Mouse (Mus musculus) urinary bladder, postnatal 25 days (tissue): Measurements from ENCODE around the gene Serpina1e.

Experiments
- DNase-seq: peaks from one replicate; pipeline ENCODE4 v3.0.0; 2022; ENCODE audit warnings: low spot score

The Serpina1e gene

DNA sequence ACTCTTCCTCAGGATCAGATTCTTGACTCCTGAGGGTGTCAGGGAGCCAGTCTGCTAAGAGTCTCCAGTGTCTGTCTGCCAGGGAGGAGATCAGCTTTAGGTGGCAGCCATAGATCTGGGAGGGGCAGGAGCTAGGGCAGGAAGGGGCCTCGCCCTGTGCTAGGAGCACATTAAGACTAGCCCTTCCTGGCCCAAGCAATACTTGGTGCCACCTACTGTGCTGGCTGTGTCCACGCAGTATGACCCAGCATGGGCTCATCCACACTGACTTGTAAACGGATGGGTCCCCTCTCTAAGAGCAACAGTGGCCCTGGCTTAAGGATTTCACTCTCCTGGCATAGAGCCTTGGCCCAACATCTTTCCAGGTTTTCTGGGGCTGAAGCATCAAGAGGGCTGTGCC lies at the start of gene Serpina1e:
Gene Serpina1e, minus strand, starts transcription at position 178 of the 400 bp plus-strand sequence.
- DNase-seq, result no peak

GRCm38 (mm10) chr12:104004689-104005088 lies 45.9 kb upstream of the Serpina1e start:
- no peak for DNase-seq

DNA sequence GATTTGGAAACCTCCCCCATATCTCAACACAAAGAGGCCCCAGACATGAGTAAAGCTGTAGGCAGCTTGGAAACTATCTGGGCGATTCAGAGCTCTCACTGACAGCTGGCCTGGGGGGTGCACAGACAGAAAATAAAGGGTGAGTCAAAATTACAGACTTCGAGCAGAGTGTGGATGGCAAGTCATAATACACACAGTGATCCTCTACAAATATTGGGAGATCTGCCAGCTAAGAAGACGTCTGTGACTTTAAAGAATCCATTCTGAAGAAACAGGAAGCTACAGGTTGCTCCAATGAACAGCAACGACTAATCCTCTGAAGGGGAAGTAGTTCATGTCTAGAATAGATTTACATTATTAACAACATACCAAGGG lies 44.5 kb upstream of the Serpina1e start:
- no peak for DNase-seq

GRCm38 (mm10) chr12:104002569-104003237 lies 43.9 kb upstream of the Serpina1e start:
- peak; percentile 50 for DNase-seq

DNA sequence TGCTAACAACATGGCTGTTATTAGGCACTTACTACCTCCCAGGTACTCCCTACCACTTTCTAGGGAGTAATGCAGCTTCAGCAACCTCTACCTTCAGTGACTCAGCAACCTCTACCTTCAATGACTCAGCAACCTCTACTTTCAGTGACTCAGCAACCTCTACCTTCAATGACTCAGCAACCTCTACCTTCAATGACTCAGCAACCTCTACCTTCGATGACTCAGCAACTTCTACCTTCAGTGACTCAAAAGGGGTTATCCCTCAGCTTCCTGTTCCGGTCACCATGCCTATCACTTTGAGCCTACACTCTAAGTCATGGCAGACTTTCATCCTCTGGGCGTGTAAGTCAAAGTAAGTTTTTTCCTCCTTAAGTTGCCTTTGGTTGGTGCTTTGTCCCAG lies 41.8 kb upstream of the Serpina1e start:
- no peak for DNase-seq

- DNase-seq, result no peak
Observed at GRCm38 (mm10) chr12:103999611-104000010, 40.8 kb upstream of the Serpina1e start.

DNA sequence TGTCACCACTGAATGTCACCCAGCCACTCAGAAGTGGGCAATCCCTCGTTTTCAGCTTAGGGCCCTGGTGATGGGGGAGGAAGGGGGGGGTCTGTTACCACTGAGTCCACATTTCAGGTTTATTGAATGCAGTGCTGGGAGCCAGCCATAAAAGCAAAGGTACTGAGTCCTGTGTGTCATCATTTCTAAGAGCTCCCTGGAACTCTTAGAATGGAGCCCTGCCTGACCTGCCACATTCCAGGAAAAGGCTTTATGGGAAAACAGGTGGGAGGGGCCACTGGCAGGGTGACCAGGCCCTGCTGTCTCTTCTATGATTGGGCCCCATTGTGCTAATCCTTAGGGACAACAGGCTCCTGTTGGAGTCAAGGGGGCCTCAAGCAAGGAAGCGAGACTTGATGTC lies 37.7 kb upstream of the Serpina1e start:
- DNase-seq, result no peak

DNA sequence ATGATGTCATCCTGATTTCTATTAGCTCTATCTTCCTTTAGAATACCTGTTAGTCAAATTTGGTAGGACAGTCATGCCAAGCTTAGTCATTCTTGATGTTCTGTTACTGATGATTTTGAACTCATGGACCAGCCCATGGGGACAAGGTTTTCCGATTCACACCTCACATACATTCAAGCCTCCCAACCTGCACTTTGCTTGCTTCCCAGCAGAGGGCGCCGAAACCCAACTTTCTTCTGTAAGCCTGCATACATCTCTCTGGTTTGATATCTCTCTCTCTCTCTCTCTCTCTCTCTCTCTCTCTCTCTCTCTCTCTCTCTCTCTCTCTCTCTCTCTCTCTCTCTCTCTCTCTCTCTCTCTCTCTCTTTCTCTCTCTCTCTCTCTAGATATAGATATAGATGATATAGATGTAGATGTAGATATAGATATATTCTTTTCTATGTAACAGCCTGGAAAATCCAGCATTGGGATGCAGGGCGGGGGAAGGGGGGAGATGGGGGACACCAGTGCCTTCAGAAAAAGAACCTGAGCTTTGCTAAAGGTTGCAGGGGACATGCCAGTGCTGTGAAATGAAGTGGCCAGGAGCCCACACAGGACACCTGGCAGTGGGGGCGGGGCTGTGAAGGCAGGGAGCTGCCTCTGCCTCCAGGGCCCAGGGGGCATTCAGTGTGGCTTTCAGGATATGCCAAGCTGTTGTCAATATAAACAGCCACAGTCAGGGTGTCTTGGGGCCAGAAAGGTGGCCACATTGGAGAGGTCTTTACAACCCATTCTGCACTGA lies 36.7 kb upstream of the Serpina1e start:
- DNase-seq, result peak; percentile 69

DNA sequence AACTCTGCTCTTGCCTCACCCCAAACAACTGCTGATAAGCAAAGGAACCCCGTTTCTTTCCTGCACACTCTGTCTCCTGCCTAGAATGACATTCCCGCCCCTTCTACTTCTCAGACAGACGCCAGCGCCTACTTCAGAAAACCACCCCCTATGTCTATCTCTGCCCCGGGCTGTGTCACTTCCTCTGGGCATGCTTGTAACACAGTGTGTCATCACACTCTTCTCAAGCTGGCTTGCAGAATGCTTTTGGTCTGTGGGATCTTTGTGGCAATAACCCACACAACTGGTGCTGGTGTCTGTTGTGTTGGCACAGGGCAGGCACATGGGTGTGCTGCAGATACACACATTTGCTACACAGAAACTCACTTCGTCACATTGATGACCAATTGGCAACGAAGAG lies 34.2 kb upstream of the Serpina1e start:
- DNase-seq, result no peak

GRCm38 (mm10) chr12:103989857-103990256 lies 31.1 kb upstream of the Serpina1e start, which contains the start of gene Serpina11:
Gene Serpina11 (minus strand): TSS chr12:103989957.
- no peak for DNase-seq

DNA sequence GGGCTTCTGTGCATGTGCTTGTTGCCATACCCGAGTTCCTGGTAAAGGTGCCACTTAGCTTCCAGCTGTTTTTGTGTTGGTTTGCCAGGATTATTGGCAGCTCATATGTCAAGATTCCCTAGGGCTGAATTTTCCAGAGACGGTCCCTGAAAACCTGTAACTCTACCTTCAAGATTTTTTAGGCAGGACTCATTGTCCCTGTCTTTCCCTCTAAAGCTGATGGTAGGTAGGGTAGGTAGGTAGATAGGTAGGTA lies 30.7 kb upstream of the Serpina1e start:
- no peak for DNase-seq

- DNase-seq, result no peak
Observed at GRCm38 (mm10) chr12:103988754-103989513, 30.2 kb upstream of the Serpina1e start.

- no peak for DNase-seq
Observed at GRCm38 (mm10) chr12:103985868-103986267, 27.1 kb upstream of the Serpina1e start.

GRCm38 (mm10) chr12:103984935-103985334 lies 26.2 kb upstream of the Serpina1e start:
- DNase-seq, result peak; percentile 36

- no peak for DNase-seq
Observed at GRCm38 (mm10) chr12:103981646-103982360, 23.0 kb upstream of the Serpina1e start.

- DNase-seq, result no peak
Observed at GRCm38 (mm10) chr12:103978294-103978693, 19.5 kb upstream of the Serpina1e start.

DNA sequence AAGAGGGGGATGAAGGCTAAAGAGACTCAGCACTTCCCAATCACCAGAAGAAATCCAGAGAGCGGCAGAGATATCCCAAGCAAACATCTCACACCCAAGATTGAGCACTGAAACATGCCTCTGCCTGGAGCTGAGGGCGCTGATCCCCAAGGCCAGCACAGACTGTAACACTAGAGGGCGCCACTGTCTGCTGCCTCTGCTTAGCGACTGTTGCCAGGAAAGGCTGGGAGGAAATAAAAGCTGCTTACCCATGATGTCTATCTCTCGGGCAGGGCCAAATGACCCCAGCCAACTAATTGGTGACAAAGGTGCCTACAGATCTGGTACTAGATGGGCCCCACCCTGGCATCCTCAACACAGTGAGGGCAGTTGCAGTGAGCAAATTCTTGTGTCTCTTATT lies 19.1 kb upstream of the Serpina1e start:
- DNase-seq, result peak; percentile 27

DNA sequence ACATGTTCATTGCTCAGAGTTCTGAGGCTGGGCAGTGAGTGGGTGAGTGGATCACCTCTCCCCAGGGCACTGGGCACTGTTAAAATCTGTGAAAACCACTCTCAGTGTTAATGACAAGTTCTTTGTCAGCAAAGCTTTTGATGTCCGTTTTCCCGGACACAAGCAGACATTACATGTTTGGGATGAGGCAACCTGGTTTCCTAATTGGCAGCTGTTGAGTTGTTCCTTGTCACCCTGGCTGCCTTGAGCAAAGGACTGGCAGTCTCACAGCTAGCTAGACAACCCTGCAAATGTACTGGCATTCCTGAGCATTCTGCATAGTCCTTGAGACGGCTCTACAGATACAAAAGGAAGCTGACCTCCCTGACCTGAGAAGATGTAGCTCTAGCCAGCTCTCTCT lies 18.3 kb upstream of the Serpina1e start:
- DNase-seq, result no peak

DNA sequence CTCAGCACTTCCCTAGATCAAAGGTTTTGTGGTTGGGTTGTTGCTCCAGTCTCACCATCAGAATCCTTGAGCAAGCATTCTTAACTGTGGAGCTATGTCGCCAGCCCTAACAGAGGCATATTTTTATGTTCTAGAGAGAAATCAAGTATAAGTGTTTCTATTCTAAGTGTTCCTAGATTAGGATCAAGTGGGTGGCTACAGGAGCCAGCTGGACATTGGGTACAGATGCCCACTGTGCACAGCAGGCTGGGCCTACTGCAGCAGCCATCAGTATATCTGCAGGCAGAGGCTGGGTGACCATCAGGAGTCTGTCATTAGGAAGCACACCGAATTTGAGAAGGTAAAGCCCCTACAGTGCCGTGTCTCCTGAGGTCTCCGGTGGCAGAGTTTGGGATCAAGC lies 12.3 kb upstream of the Serpina1e start:
- DNase-seq, result no peak

GRCm38 (mm10) chr12:103969577-103970116 lies 10.9 kb upstream of the Serpina1e start:
- no peak for DNase-seq

DNA sequence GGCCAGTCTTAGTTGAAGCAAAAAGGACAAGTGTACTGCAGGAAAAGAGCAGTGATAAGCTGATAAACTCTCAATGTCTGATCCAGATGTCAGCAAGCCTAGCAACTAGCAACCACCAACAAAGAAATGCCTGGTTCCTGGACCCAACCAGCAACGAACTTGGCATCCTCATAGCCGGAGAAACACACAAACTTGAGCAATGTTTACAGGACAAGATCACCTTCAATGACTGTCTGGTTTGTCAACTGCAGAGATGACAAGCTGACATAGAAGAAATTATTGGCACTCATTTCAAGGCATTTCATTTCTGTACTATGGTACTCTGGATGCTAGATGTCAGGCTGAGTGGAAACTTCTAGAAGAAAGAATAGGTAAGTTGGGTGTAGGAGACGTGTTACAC lies 8.0 kb upstream of the Serpina1e start:
- DNase-seq, result no peak

DNA sequence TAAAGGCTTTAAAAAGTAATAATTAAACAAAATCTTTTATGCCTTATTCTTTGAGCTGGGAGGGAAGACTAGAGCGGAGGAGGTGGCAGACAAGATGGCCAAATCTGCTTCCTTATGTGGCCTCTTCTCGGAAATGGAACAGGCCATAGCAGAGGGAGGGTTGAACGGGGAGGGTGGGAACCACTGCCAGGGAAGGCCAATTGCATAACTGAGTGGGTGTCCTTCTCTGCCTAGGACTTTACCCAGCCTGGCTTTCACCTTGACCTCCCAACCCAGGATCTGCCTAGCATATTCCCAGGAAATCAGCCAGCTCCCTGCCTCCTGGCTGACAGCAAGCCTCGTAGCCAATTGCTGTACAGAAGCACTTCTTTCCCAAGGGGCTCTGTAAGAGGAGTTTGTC lies 4.5 kb upstream of the Serpina1e start:
- no peak for DNase-seq
